Mouse (Mus musculus): ENCODE data around the gene Mrpl12.

The Mrpl12 gene

GRCm38 (mm10) chr11:120538485-120538884 lies 54.1 kb downstream of the Mrpl12 start:
- no peak for DNase-seq (ENCODE audit: low read depth, low spot score)

Data from ZHBTc4 (cell line).